Mouse (Mus musculus): Measurements from ENCODE around the gene Ms4a8a. TPM values are rescaled to one million over a fixed set of nuclear protein-coding genes. Genes with fewer than 3 reads are reported as not detected.

Gene Ms4a8a
- polyA plus RNA-seq, 1 experiment: 0.17 TPM

DNA sequence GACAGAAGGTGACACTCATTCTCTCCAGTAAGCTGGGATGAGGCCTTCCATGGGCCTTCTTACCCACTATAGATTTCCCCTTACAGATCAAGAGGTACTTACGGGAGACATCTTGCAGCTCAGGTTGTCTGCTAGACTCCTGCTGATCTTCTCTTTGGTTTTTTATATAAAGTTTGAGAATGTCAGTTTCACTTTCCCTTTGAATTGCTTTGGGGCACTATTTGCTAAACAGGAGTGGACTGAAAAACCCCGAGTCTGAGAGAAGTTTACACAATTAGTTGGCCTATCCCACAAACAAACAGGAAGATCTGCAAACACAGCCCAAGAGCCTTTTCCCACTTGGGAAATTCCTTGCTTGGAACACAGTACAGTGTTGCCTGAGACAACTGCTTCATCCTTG is 30.6 kb downstream of the Ms4a8a start:
- Histone ChIP-seq H3K4me3 (no peak overlapping the region), H3K27me3 (ENCODE audit: control insufficient read depth, insufficient read depth, insufficient read length) (no peaks in the 10 kb centered on the region), H3K4me2 (ENCODE audit: low read depth) (no peak overlapping the region), H3K79me2 (ENCODE audit: control insufficient read depth, insufficient read depth) (no peaks in the 10 kb centered on the region), H3K36me3 (ENCODE audit: control insufficient read depth, insufficient read depth) (no peaks in the 10 kb centered on the region), H3ac (ENCODE audit: control insufficient read depth, insufficient read length) (no peak overlapping the region)
- no peak for TF ChIP-seq REST (IDR thresholded peaks at IDR 0.05; ENCODE audit: insufficient read depth, insufficient read length)
- no peak for TF ChIP-seq POLR2A (IDR thresholded peaks at IDR 0.05; ENCODE audit: insufficient read length, low read depth)
- no peak for TF ChIP-seq CEBPB (IDR thresholded peaks at IDR 0.05; ENCODE audit: insufficient read depth, poor library complexity, severe bottlenecking)
- no peak for TF ChIP-seq E2F4 (IDR thresholded peaks at IDR 0.05; ENCODE audit: insufficient read depth)
- no peak for TF ChIP-seq MAX (IDR thresholded peaks at IDR 0.05; ENCODE audit: low read depth)
- TF ChIP-seq POLR2AphosphoS2 (IDR thresholded peaks at IDR 0.05; ENCODE audit: insufficient read length, low read depth): no peak

DNA sequence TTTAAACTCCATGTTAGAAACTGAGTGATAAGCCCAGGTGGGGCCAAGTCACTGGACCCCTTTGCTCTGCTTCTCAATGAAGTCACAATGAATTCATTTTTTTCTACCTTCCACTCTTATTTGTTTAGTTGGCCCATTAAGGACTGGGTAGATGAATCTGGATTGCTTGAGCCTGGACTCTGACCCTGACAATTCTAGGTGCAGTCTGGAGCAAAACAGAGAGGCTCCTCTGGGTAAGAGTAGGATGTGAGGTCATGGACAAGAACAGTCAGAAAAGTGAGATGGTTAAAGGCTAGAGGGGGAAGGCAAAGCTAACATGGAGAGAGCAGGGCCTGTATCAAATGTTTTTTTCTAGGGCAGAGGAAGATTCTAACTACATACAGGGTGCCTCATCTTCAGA is 31.5 kb downstream of the Ms4a8a start:
- Histone ChIP-seq H3K36me3 (ENCODE audit: control insufficient read depth, insufficient read depth) (no peaks in the 10 kb centered on the region), H3K4me2 (ENCODE audit: low read depth) (no peak overlapping the region), H3K4me3 (no peak overlapping the region), H3K27me3 (ENCODE audit: control insufficient read depth, insufficient read depth, insufficient read length) (no peaks in the 10 kb centered on the region), H3K79me2 (ENCODE audit: control insufficient read depth, insufficient read depth) (no peaks in the 10 kb centered on the region), H3ac (ENCODE audit: control insufficient read depth, insufficient read length) (no peak overlapping the region)
- TF ChIP-seq MYOG (IDR thresholded peaks at IDR 0.05; ENCODE audit: control insufficient read depth in 1 of 3, insufficient read depth in 1 of 3, insufficient read length in 2 of 3, low read depth in 2 of 3): no peak
- TF ChIP-seq MAX (IDR thresholded peaks at IDR 0.05; ENCODE audit: low read depth): no peak
- TF ChIP-seq MYOD1 (IDR thresholded peaks at IDR 0.05; ENCODE audit: control insufficient read depth in 1 of 3, insufficient read length in 2 of 3, low read depth in 2 of 3): no peak
- TF ChIP-seq TCF3 (IDR thresholded peaks at IDR 0.05; ENCODE audit: insufficient read length, low read depth): no peak
- TF ChIP-seq E2F4 (IDR thresholded peaks at IDR 0.05; ENCODE audit: insufficient read depth): no peak
- TF ChIP-seq POLR2A (IDR thresholded peaks at IDR 0.05; ENCODE audit: insufficient read length, low read depth): no peak
- no peak for TF ChIP-seq SRF (IDR thresholded peaks at IDR 0.05; ENCODE audit: control insufficient read depth, insufficient read length, low read depth)
- TF ChIP-seq USF1 (IDR thresholded peaks at IDR 0.05; ENCODE audit: low read depth): no peak
- TF ChIP-seq CEBPB (IDR thresholded peaks at IDR 0.05; ENCODE audit: insufficient read depth, poor library complexity, severe bottlenecking): no peak
- TF ChIP-seq TCF12 (IDR thresholded peaks at IDR 0.05; ENCODE audit: insufficient read depth, poor library complexity, severe bottlenecking): no peak
- no peak for TF ChIP-seq POLR2AphosphoS2 (IDR thresholded peaks at IDR 0.05; ENCODE audit: insufficient read length, low read depth)
- TF ChIP-seq REST (IDR thresholded peaks at IDR 0.05; ENCODE audit: insufficient read depth, insufficient read length): no peak

DNA sequence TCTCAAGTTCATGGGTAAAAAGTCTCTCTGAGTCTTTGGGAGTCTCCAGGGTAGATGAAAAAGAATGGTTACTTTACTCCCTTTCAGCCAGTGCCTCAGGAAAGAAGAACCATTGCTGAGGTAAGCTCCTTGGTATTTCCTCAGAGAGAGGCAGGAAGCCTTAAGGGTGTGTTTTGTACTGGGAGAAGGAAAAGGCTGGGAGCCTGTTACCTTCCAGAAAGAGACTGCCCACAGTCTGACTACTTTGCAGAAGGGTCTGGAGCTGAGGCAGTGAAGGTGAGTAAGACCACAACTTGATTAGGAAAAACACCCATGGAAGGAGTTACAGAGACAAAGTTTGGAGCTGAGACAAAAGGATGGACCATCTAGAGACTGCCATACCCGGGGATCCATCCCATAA is 32.4 kb downstream of the Ms4a8a start:
- no peaks in the 10 kb centered on the region for H3K79me2 ChIP-seq (ENCODE audit: control insufficient read depth, insufficient read depth)
- H3K36me3 ChIP-seq (ENCODE audit: control insufficient read depth, insufficient read depth): no peaks in the 10 kb centered on the region
- no peaks in the 10 kb centered on the region for H3K27me3 ChIP-seq (ENCODE audit: control insufficient read depth, insufficient read depth, insufficient read length)
- H3K4me3 ChIP-seq: no peak overlapping the region
- no peak overlapping the region for H3ac ChIP-seq (ENCODE audit: control insufficient read depth, insufficient read length)
- H3K4me2 ChIP-seq (ENCODE audit: low read depth): no peak overlapping the region
- TF ChIP-seq CEBPB (IDR thresholded peaks at IDR 0.05; ENCODE audit: insufficient read depth, poor library complexity, severe bottlenecking) (no peak), E2F4 (IDR thresholded peaks at IDR 0.05; ENCODE audit: insufficient read depth) (no peak), POLR2AphosphoS2 (IDR thresholded peaks at IDR 0.05; ENCODE audit: insufficient read length, low read depth) (no peak), SRF (IDR thresholded peaks at IDR 0.05; ENCODE audit: control insufficient read depth, insufficient read length, low read depth) (no peak), POLR2A (IDR thresholded peaks at IDR 0.05; ENCODE audit: insufficient read length, low read depth) (no peak), MYOG (IDR thresholded peaks at IDR 0.05; ENCODE audit: control insufficient read depth in 1 of 3, insufficient read depth in 1 of 3, insufficient read length in 2 of 3, low read depth in 2 of 3) (no peak), USF1 (IDR thresholded peaks at IDR 0.05; ENCODE audit: low read depth) (no peak), TCF12 (IDR thresholded peaks at IDR 0.05; ENCODE audit: insufficient read depth, poor library complexity, severe bottlenecking) (no peak)

DNA sequence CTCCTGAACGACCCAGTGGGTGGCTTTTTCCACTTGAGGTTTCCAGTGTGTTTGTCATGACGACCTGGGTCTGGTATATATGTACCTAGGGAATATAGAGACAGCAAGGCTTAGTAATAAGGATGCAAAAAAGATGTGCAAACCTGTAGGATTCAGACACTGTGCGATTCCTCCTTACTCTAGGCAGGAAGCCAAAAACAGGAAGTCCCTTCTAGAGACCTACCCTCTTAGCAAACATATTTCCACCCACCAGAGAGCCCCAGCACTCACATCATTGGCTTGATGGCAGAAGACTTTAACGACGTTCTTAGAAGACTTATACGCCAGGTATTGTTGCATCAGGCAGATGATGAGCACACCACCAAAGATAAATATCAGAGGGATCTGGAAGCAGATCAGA is 32.9 kb downstream of the Ms4a8a start:
- Histone ChIP-seq H3K4me3 (no peak overlapping the region), H3K79me2 (ENCODE audit: control insufficient read depth, insufficient read depth) (no peaks in the 10 kb centered on the region), H3K4me2 (ENCODE audit: low read depth) (no peak overlapping the region), H3K27me3 (ENCODE audit: control insufficient read depth, insufficient read depth, insufficient read length) (no peaks in the 10 kb centered on the region), H3ac (ENCODE audit: control insufficient read depth, insufficient read length) (no peak overlapping the region), H3K36me3 (ENCODE audit: control insufficient read depth, insufficient read depth) (no peaks in the 10 kb centered on the region)
- no peak for TF ChIP-seq MAX (IDR thresholded peaks at IDR 0.05; ENCODE audit: low read depth)
- no peak for TF ChIP-seq MYOG (IDR thresholded peaks at IDR 0.05; ENCODE audit: control insufficient read depth in 1 of 3, insufficient read depth in 1 of 3, insufficient read length in 2 of 3, low read depth in 2 of 3)
- no peak for TF ChIP-seq POLR2AphosphoS2 (IDR thresholded peaks at IDR 0.05; ENCODE audit: insufficient read length, low read depth)
- no peak for TF ChIP-seq CEBPB (IDR thresholded peaks at IDR 0.05; ENCODE audit: insufficient read depth, poor library complexity, severe bottlenecking)
- no peak for TF ChIP-seq E2F4 (IDR thresholded peaks at IDR 0.05; ENCODE audit: insufficient read depth)
- TF ChIP-seq POLR2A (IDR thresholded peaks at IDR 0.05; ENCODE audit: insufficient read length, low read depth): no peak
- TF ChIP-seq REST (IDR thresholded peaks at IDR 0.05; ENCODE audit: insufficient read depth, insufficient read length): no peak
- no peak for TF ChIP-seq SRF (IDR thresholded peaks at IDR 0.05; ENCODE audit: control insufficient read depth, insufficient read length, low read depth)
- no peak for TF ChIP-seq MYOD1 (IDR thresholded peaks at IDR 0.05; ENCODE audit: control insufficient read depth in 1 of 3, insufficient read length in 2 of 3, low read depth in 2 of 3)
- TF ChIP-seq USF1 (IDR thresholded peaks at IDR 0.05; ENCODE audit: low read depth): no peak

DNA sequence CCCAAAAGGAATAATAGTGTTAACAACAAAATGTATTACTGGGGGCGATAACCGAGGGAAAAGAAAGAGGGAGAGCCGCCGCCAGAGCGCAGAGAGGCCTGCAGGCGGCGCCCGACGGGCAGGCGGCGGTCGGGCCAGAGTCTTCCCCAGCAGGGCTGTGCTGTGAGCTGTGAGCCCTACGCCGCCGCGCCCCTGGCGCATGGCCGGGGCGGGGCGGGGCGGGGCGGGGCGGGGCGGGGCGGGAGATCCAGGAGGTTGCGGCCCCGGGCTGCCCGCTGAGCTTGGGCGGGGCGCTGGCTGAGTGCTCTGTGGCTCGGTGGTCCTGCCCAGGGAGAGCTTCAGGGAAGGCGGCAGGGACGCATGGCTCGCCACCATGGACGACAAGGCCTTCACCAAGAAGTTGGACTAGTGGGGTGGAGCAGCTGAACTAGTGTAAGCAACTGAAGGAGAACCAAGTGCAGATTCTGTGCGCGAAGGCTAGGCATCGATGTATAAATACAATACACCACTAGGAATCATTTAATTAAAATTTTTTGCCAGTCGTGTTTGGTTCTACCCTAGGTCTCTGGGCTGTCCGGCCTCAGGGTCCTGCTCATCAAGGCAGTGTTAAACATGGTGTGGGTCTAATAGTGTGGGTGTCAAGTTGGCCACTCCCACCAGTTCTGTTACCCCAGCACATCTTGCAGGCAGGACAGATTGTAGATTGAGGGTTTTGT is 35.7 kb downstream of the Ms4a8a start:
- Histone ChIP-seq H3K36me3 (ENCODE audit: control insufficient read depth, insufficient read depth) (no peaks in the 10 kb centered on the region), H3K79me2 (ENCODE audit: control insufficient read depth, insufficient read depth) (no peaks in the 10 kb centered on the region), H3ac (ENCODE audit: control insufficient read depth, insufficient read length) (no peak overlapping the region), H3K4me2 (ENCODE audit: low read depth) (peak overlapping the region; percentile 79), H3K27me3 (ENCODE audit: control insufficient read depth, insufficient read depth, insufficient read length) (no peaks in the 10 kb centered on the region), H3K4me3 (no peak overlapping the region)
- TF ChIP-seq SRF (IDR thresholded peaks at IDR 0.05; ENCODE audit: control insufficient read depth, insufficient read length, low read depth) (no peak), REST (IDR thresholded peaks at IDR 0.05; ENCODE audit: insufficient read depth, insufficient read length) (no peak), USF1 (IDR thresholded peaks at IDR 0.05; ENCODE audit: low read depth) (no peak), CEBPB (IDR thresholded peaks at IDR 0.05; ENCODE audit: insufficient read depth, poor library complexity, severe bottlenecking) (no peak), E2F4 (IDR thresholded peaks at IDR 0.05; ENCODE audit: insufficient read depth) (no peak), MAX (IDR thresholded peaks at IDR 0.05; ENCODE audit: low read depth) (no peak), MYOD1 (IDR thresholded peaks at IDR 0.05; ENCODE audit: control insufficient read depth in 1 of 3, insufficient read length in 2 of 3, low read depth in 2 of 3) (no peak), POLR2AphosphoS2 (IDR thresholded peaks at IDR 0.05; ENCODE audit: insufficient read length, low read depth) (no peak), TCF3 (IDR thresholded peaks at IDR 0.05; ENCODE audit: insufficient read length, low read depth) (no peak), MYOG (IDR thresholded peaks at IDR 0.05; ENCODE audit: control insufficient read depth in 1 of 3, insufficient read depth in 1 of 3, insufficient read length in 2 of 3, low read depth in 2 of 3) (no peak), POLR2A (IDR thresholded peaks at IDR 0.05; ENCODE audit: insufficient read length, low read depth) (no peak), TCF12 (IDR thresholded peaks at IDR 0.05; ENCODE audit: insufficient read depth, poor library complexity, severe bottlenecking) (no peak)

Measured in myocyte (in vitro differentiated cells).